Mouse (Mus musculus) limb, embryonic 15.5 days (tissue): ENCODE results near the gene Stk39. TPM values are rescaled to one million over a fixed set of nuclear protein-coding genes. Genes with fewer than 3 reads are reported as not detected.

ENCODE experiments used
- ATAC-seq: fragments of 200-750 bp; cut with Nextera tagmentation; 2 replicates; pipeline ENCODE4 v1.8.0; 2017; ENCODE audit warnings: low read depth, moderate TSS enrichment; ENCODE audit not compliant: insufficient number of reproducible peaks, low FRiP score, low TSS enrichment
- H3K27ac ChIP-seq: fragments of 300-500 bp; sonication (generic); 2 replicates; pipeline ENCODE4 v1.5.1; 2015; ENCODE audit warnings: moderate library complexity, mild to moderate bottlenecking, inconsistent platforms
- H3K27me3 ChIP-seq: fragments of 300-500 bp; sonication (generic); 2 replicates; pipeline ENCODE4 v1.6.1; 2015; ENCODE audit warnings: inconsistent platforms
- H3K36me3 ChIP-seq: fragments of 300-500 bp; sonication (generic); 2 replicates; pipeline ENCODE4 v1.6.1; 2015; ENCODE audit warnings: inconsistent platforms
- H3K4me1 ChIP-seq: fragments of 300-500 bp; sonication (generic); 2 replicates; pipeline ENCODE4 v1.6.1; 2015; ENCODE audit warnings: inconsistent platforms
- H3K4me2 ChIP-seq: fragments of 300-500 bp; sonication (generic); 2 replicates; pipeline ENCODE4 v1.6.1; 2015; ENCODE audit warnings: mild to moderate bottlenecking, inconsistent platforms
- H3K4me3 ChIP-seq: fragments of 300-500 bp; sonication (generic); 2 replicates; pipeline ENCODE4 v1.5.1; 2015; ENCODE audit warnings: mild to moderate bottlenecking, inconsistent platforms
- H3K9ac ChIP-seq: fragments of 300-500 bp; sonication (generic); 2 replicates; pipeline ENCODE4 v1.6.1; 2015; ENCODE audit warnings: inconsistent platforms
- H3K9me3 ChIP-seq: fragments of 300-500 bp; sonication (generic); 2 replicates; pipeline ENCODE4 v1.6.1; 2016; ENCODE audit warnings: inconsistent platforms
- WGBS: fragments of 180-500 bp; shearing (Covaris S2); methylation state at CpG from one replicate; pipeline ENCODE4 v1.1.7; 2015; 5-methylcytosine and 5-hydroxymethylcytosine counted together
- polyA plus RNA-seq: library from polyadenylated mRNA; unstranded; fragments of >200 nt; fragmentation: Nextera tagmentation; extraction: Ambion mirVana; gene quantifications from 2 replicates; pipeline ENCODE4 v1.2.1, GENCODE M21; 2015

The Stk39 gene
- polyA plus RNA-seq, 1 experiment from 2014 or later: 14.0 TPM

DNA sequence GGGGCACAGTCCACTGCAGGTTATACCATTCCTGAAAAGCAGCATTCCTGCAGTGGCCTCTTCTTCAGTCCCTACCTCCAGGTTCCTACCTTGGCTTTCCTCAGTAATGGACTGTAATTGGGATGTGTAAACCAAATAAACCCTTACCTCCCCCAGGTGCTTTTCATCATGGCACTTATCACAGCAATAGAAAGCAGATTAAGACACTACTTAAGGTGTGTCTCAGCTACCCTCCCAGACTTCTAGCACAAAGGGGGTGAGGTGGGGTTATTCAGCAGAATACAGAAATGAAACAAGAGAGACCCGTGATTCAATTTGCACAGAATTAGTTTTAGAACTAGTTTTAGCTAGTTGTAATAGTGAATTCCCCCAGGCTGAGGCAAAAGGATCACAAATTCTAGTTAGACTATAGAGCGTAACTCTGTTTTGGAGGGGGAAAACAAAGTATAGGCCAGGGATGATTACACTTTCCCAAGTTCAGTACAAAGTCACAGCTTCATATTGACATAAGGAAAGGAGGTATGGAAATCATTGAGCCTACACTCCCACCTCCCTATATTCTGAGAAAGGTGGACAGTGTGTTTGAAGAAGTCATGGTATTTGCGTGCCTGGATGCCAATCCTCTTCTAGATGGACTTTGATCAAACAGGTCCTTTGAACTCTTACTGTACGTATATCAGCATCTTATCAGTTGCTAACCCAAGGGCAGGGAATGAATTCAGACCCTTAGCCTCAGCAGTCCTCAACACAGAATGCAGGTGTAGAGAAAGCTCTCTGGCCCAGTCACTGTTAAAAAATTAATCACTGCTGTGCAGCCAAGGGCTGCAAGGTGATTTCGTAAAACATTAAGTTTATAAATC is 279.2 kb downstream of the Stk39 start:
- Histone ChIP-seq H3K27ac (no peak overlapping the region), H3K4me1 (no peaks in the 10 kb centered on the region), H3K4me3 (no peak overlapping the region), H3K9me3 (no peaks in the 10 kb centered on the region), H3K4me2 (no peak overlapping the region), H3K9ac (no peak overlapping the region), H3K27me3 (no peaks in the 10 kb centered on the region), H3K36me3 (no peaks in the 10 kb centered on the region)
- ATAC-seq: no peak
- 86% methylated on average over 5 of the region's 5 CpGs for WGBS

DNA sequence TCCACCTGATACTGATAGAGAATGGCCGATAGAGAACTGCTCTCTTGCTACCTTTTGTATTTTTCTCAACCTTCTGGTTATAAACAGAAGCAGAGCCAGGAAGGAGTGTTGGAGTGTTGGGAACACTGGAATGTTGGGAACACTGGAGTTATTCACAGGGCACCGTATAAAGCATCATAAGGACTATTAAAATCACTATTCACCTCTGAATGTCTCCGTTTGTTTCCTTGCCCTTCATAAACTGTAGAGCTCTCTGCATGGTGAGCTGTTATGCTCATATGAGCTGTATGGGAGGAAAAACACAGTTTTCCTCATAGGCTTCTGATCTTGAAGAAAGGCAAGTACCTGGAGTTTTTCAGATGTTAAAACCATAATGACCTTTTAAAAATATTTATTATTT is 295.6 kb downstream of the Stk39 start:
- no peaks in the 10 kb centered on the region for H3K36me3 ChIP-seq
- no peak overlapping the region for H3K27ac ChIP-seq
- no peak for ATAC-seq
- H3K4me1 ChIP-seq: no peaks in the 10 kb centered on the region
- 41% methylated on average over 3 of the region's 3 CpGs for WGBS
- H3K9me3 ChIP-seq: no peaks in the 10 kb centered on the region
- no peaks in the 10 kb centered on the region for H3K27me3 ChIP-seq
- no peak overlapping the region for H3K4me2 ChIP-seq
- H3K4me3 ChIP-seq: no peak overlapping the region
- no peak overlapping the region for H3K9ac ChIP-seq

DNA sequence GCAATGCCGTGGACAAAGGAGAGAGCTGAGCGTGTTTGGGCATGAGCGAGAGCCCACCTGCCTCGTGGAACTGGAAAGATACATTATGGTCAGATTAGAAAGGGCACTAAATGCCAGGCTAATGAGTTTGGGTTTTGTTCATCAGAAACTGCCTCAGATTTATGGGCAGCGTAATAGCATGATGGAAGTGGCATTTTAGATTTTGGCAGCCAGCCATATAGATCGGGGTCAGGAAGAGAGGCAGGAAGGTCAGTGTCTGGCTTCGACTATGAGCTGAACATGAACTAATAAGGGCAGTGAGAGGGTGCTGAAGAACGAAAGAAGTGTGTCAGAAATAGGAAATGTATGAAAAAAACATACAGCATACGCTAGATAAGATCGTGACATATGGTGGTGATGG is 300.8 kb downstream of the Stk39 start:
- Histone ChIP-seq H3K27me3 (no peaks in the 10 kb centered on the region), H3K9ac (no peak overlapping the region), H3K4me3 (no peak overlapping the region), H3K4me2 (no peak overlapping the region), H3K9me3 (no peaks in the 10 kb centered on the region), H3K4me1 (no peaks in the 10 kb centered on the region), H3K36me3 (no peaks in the 10 kb centered on the region), H3K27ac (no peak overlapping the region)
- 62% methylated on average over 10 of the region's 10 CpGs for WGBS
- ATAC-seq: no peak

DNA sequence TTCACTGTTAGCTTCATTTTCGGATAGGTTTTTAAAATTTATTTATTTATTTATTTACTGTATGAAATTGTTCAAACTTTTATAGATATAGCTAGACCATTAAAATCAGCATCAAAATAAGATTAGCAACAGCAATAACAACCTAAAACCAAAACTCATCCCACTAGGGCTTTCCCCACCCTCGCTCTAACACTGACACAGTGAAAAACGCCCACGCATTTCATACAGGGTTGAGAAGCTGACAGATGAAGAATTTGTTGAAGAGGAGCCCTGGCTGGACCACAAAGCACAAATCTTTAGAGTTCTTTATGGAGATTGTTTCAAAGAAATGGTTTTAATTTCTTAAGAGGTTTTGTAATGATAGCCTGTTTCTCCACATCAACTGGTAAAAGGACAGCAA is 310.1 kb downstream of the Stk39 start:
- ATAC-seq: no peak
- Histone ChIP-seq H3K36me3 (no peaks in the 10 kb centered on the region), H3K4me1 (no peaks in the 10 kb centered on the region), H3K4me3 (no peak overlapping the region), H3K9me3 (no peaks in the 10 kb centered on the region), H3K27me3 (no peaks in the 10 kb centered on the region), H3K9ac (no peak overlapping the region), H3K27ac (no peak overlapping the region), H3K4me2 (no peak overlapping the region)
- 88% methylated on average over 4 of the region's 4 CpGs for WGBS

DNA sequence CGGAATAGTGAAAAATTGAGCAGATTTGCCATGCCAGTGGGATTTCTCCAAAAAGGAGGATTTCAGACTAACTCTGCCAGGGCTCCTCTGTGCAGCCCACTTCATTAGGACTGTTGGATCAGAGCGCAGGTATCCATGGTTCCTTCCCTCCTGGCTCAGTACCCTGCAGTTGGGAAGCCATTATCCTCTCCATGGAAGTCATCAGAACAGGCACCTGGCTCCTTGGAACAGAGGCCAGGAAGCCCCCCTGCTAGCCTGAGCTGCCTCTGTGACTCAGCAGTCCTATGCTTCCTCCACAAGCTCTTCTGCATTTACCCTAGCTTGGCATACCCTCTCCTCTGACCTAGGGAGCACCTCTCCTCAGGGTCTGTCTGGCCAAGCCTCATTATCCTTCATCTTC is 311.5 kb downstream of the Stk39 start:
- H3K4me3 ChIP-seq: no peak overlapping the region
- ATAC-seq: no peak

More for the DNA sequence above, 311.5 kb downstream of the Stk39 start:
- H3K9ac ChIP-seq: no peak overlapping the region
- H3K9me3 ChIP-seq: no peaks in the 10 kb centered on the region
- H3K36me3 ChIP-seq: no peaks in the 10 kb centered on the region
- no peak overlapping the region for H3K27ac ChIP-seq
- no peaks in the 10 kb centered on the region for H3K4me1 ChIP-seq
- H3K4me2 ChIP-seq: no peak overlapping the region
- no peaks in the 10 kb centered on the region for H3K27me3 ChIP-seq
- 83% methylated on average over 2 of the region's 2 CpGs for WGBS

Other genes starting within 250 kb of the Stk39 start
- not detected in 2 replicates for gene 4933409G03Rik, start 110.1 kb upstream of the Stk39 start, polyA plus RNA-seq
- gene 4932414N04Rik, start 184.2 kb upstream of the Stk39 start, polyA plus RNA-seq: not detected in 2 replicates